Mouse (Mus musculus): ENCODE data around the gene Hhat. TPM values are rescaled to one million over a fixed set of nuclear protein-coding genes. Genes with fewer than 3 reads are reported as not detected.
A peak's percentile ranks its signal among the peaks of the same experiment; 100 is the strongest.

The Hhat gene
- polyA plus RNA-seq, 1 experiment from 2014 or later, result 3.5 TPM

GRCm38 (mm10) chr1:192692982-192693381 is 78.0 kb downstream of the Hhat start:
- DNase-seq (ENCODE audit: low spot score) (no peak), ATAC-seq (no peak)
- Histone ChIP-seq H3K4me3 (ENCODE audit: low read depth, low read length) (no peak overlapping the region), H3K27me3 (replicated peaks; ENCODE audit: control insufficient read depth, insufficient read depth, low read length) (no peaks in the 10 kb centered on the region), H3K9ac (ENCODE audit: low read length) (no peak overlapping the region), H3K4me1 (ENCODE audit: control insufficient read depth, insufficient read depth, low read length) (no peaks in the 10 kb centered on the region), H3K27ac (ENCODE audit: low read depth, low read length) (no peak overlapping the region), H3K9me3 (replicated peaks; ENCODE audit: control insufficient read depth, low read length) (no peaks in the 10 kb centered on the region), H3K4me2 (ENCODE audit: low read length) (no peak overlapping the region), H3K36me3 (ENCODE audit: control insufficient read depth, insufficient read depth, low read length) (no peaks in the 10 kb centered on the region)
- 86% methylated on average over 7 of the region's 7 CpGs for WGBS

GRCm38 (mm10) chr1:192682219-192682951 is 88.6 kb downstream of the Hhat start:
- no peak overlapping the region for H3K9ac ChIP-seq (ENCODE audit: low read length)
- DNase-seq (ENCODE audit: low spot score) (peak; percentile 25), ATAC-seq (0 out of 2 replicates have a peak, but pooled peaks have one; percentile 32)
- H3K4me2 ChIP-seq (ENCODE audit: low read length), result no peak overlapping the region
- WGBS, result 29% methylated on average over 4 of the region's 4 CpGs
- peaks cover 4% of the 10 kb centered on the region; the same call in 1 of the 2 replicates for H3K4me1 ChIP-seq (ENCODE audit: control insufficient read depth, insufficient read depth, low read length)
- H3K27ac ChIP-seq (ENCODE audit: low read depth, low read length), result peak overlapping the region; percentile 45
- H3K9me3 ChIP-seq (replicated peaks; ENCODE audit: control insufficient read depth, low read length), result no peaks in the 10 kb centered on the region
- no peak overlapping the region for H3K4me3 ChIP-seq (ENCODE audit: low read depth, low read length)
- H3K27me3 ChIP-seq (replicated peaks; ENCODE audit: control insufficient read depth, insufficient read depth, low read length), result no peaks in the 10 kb centered on the region
- H3K36me3 ChIP-seq (ENCODE audit: control insufficient read depth, insufficient read depth, low read length), result no peaks in the 10 kb centered on the region

GRCm38 (mm10) chr1:192677236-192677635 is 93.8 kb downstream of the Hhat start:
- ATAC-seq (no peak), DNase-seq (ENCODE audit: low spot score) (no peak)
- no peak overlapping the region for H3K9ac ChIP-seq (ENCODE audit: low read length)
- H3K9me3 ChIP-seq (replicated peaks; ENCODE audit: control insufficient read depth, low read length), result no peaks in the 10 kb centered on the region
- no peaks in the 10 kb centered on the region for H3K27me3 ChIP-seq (replicated peaks; ENCODE audit: control insufficient read depth, insufficient read depth, low read length)
- whole genome bisulfite sequencing, result 81% methylated on average over 5 of the region's 5 CpGs
- H3K36me3 ChIP-seq (ENCODE audit: control insufficient read depth, insufficient read depth, low read length), result no peaks in the 10 kb centered on the region
- H3K4me2 ChIP-seq (ENCODE audit: low read length), result no peak overlapping the region
- H3K4me3 ChIP-seq (ENCODE audit: low read depth, low read length), result no peak overlapping the region
- H3K4me1 ChIP-seq (ENCODE audit: control insufficient read depth, insufficient read depth, low read length), result no peaks in the 10 kb centered on the region
- H3K27ac ChIP-seq (ENCODE audit: low read depth, low read length), result no peak overlapping the region

GRCm38 (mm10) chr1:192663608-192664007 is 107.4 kb downstream of the Hhat start:
- no peak overlapping the region for H3K9ac ChIP-seq (ENCODE audit: low read length)
- ATAC-seq, result no peak
- no peaks in the 10 kb centered on the region for H3K36me3 ChIP-seq (ENCODE audit: control insufficient read depth, insufficient read depth, low read length)
- H3K27ac ChIP-seq (ENCODE audit: low read depth, low read length), result no peak overlapping the region
- no peak overlapping the region for H3K4me3 ChIP-seq (ENCODE audit: low read depth, low read length)
- 57% methylated on average over 4 of the region's 4 CpGs for WGBS
- H3K4me2 ChIP-seq (ENCODE audit: low read length), result no peak overlapping the region
- H3K27me3 ChIP-seq (replicated peaks; ENCODE audit: control insufficient read depth, insufficient read depth, low read length), result no peaks in the 10 kb centered on the region
- no peak for DNase-seq (ENCODE audit: low spot score)
- H3K4me1 ChIP-seq (ENCODE audit: control insufficient read depth, insufficient read depth, low read length), result no peaks in the 10 kb centered on the region
- no peaks in the 10 kb centered on the region for H3K9me3 ChIP-seq (replicated peaks; ENCODE audit: control insufficient read depth, low read length)

- Histone ChIP-seq H3K9me3 (replicated peaks; ENCODE audit: control insufficient read depth, low read length) (no peaks in the 10 kb centered on the region), H3K36me3 (ENCODE audit: control insufficient read depth, insufficient read depth, low read length) (no peaks in the 10 kb centered on the region), H3K27me3 (replicated peaks; ENCODE audit: control insufficient read depth, insufficient read depth, low read length) (no peaks in the 10 kb centered on the region), H3K9ac (ENCODE audit: low read length) (no peak overlapping the region), H3K4me3 (ENCODE audit: low read depth, low read length) (no peak overlapping the region), H3K4me2 (ENCODE audit: low read length) (no peak overlapping the region), H3K4me1 (ENCODE audit: control insufficient read depth, insufficient read depth, low read length) (no peaks in the 10 kb centered on the region), H3K27ac (ENCODE audit: low read depth, low read length) (no peak overlapping the region)
- DNase-seq (ENCODE audit: low spot score) (no peak), ATAC-seq (no peak)
- WGBS, result 80% methylated on average over 5 of the region's 5 CpGs
These were observed 107.9 kb downstream of the Hhat start for GRCm38 (mm10) chr1:192663092-192663491.

GRCm38 (mm10) chr1:192661612-192662011 is 109.4 kb downstream of the Hhat start:
- no peaks in the 10 kb centered on the region for H3K4me1 ChIP-seq (ENCODE audit: control insufficient read depth, insufficient read depth, low read length)
- H3K27me3 ChIP-seq (replicated peaks; ENCODE audit: control insufficient read depth, insufficient read depth, low read length), result no peaks in the 10 kb centered on the region
- no peak overlapping the region for H3K4me2 ChIP-seq (ENCODE audit: low read length)

GRCm38 (mm10) chr1:192657417-192657816 is 113.6 kb downstream of the Hhat start:
- DNase-seq (ENCODE audit: low spot score) (no peak), ATAC-seq (no peak)
- H3K9ac ChIP-seq (ENCODE audit: low read length), result no peak overlapping the region
- no peaks in the 10 kb centered on the region for H3K4me1 ChIP-seq (ENCODE audit: control insufficient read depth, insufficient read depth, low read length)
- no peaks in the 10 kb centered on the region for H3K27me3 ChIP-seq (replicated peaks; ENCODE audit: control insufficient read depth, insufficient read depth, low read length)
- no peaks in the 10 kb centered on the region for H3K9me3 ChIP-seq (replicated peaks; ENCODE audit: control insufficient read depth, low read length)
- H3K36me3 ChIP-seq (ENCODE audit: control insufficient read depth, insufficient read depth, low read length), result no peaks in the 10 kb centered on the region
- no peak overlapping the region for H3K4me3 ChIP-seq (ENCODE audit: low read depth, low read length)
- no peak overlapping the region for H3K27ac ChIP-seq (ENCODE audit: low read depth, low read length)
- no peak overlapping the region for H3K4me2 ChIP-seq (ENCODE audit: low read length)
- 84% methylated on average over 6 of the region's 6 CpGs for WGBS

More at GRCm38 (mm10) chr1:192661612-192662011, 109.4 kb downstream of the Hhat start:
- Histone ChIP-seq H3K9me3 (replicated peaks; ENCODE audit: control insufficient read depth, low read length) (no peaks in the 10 kb centered on the region), H3K36me3 (ENCODE audit: control insufficient read depth, insufficient read depth, low read length) (no peaks in the 10 kb centered on the region), H3K9ac (ENCODE audit: low read length) (no peak overlapping the region), H3K27ac (ENCODE audit: low read depth, low read length) (no peak overlapping the region), H3K4me3 (ENCODE audit: low read depth, low read length) (no peak overlapping the region)
- ATAC-seq, result no peak
- DNase-seq (ENCODE audit: low spot score), result no peak

GRCm38 (mm10) chr1:192651981-192652605 is 118.9 kb downstream of the Hhat start:
- Histone ChIP-seq H3K4me1 (ENCODE audit: control insufficient read depth, insufficient read depth, low read length) (no peaks in the 10 kb centered on the region), H3K4me3 (ENCODE audit: low read depth, low read length) (no peak overlapping the region), H3K27me3 (replicated peaks; ENCODE audit: control insufficient read depth, insufficient read depth, low read length) (no peaks in the 10 kb centered on the region), H3K36me3 (ENCODE audit: control insufficient read depth, insufficient read depth, low read length) (no peaks in the 10 kb centered on the region), H3K9ac (ENCODE audit: low read length) (no peak overlapping the region), H3K4me2 (ENCODE audit: low read length) (no peak overlapping the region), H3K9me3 (replicated peaks; ENCODE audit: control insufficient read depth, low read length) (no peaks in the 10 kb centered on the region), H3K27ac (ENCODE audit: low read depth, low read length) (no peak overlapping the region)
- DNase-seq (ENCODE audit: low spot score) (no peak), ATAC-seq (no peak)
- WGBS, result 73% methylated on average over 8 of the region's 8 CpGs

- WGBS, result 88% methylated on average over 7 of the region's 7 CpGs
- no peak overlapping the region for H3K4me3 ChIP-seq (ENCODE audit: low read depth, low read length)
- no peak overlapping the region for H3K4me2 ChIP-seq (ENCODE audit: low read length)
- H3K27me3 ChIP-seq (replicated peaks; ENCODE audit: control insufficient read depth, insufficient read depth, low read length), result no peaks in the 10 kb centered on the region
- H3K9me3 ChIP-seq (replicated peaks; ENCODE audit: control insufficient read depth, low read length), result no peaks in the 10 kb centered on the region
- no peaks in the 10 kb centered on the region for H3K36me3 ChIP-seq (ENCODE audit: control insufficient read depth, insufficient read depth, low read length)
- H3K4me1 ChIP-seq (ENCODE audit: control insufficient read depth, insufficient read depth, low read length), result no peaks in the 10 kb centered on the region
- H3K27ac ChIP-seq (ENCODE audit: low read depth, low read length), result no peak overlapping the region
- ATAC-seq (no peak), DNase-seq (ENCODE audit: low spot score) (no peak)
- H3K9ac ChIP-seq (ENCODE audit: low read length), result no peak overlapping the region
These were observed 120.4 kb downstream of the Hhat start for GRCm38 (mm10) chr1:192650586-192650985.

Data from forebrain, embryonic 14.5 days (tissue).